Mouse (Mus musculus): Measurements from ENCODE around the gene Unc5a. TPM values are rescaled to one million over a fixed set of nuclear protein-coding genes. Genes with fewer than 3 reads are reported as not detected.
A peak's percentile ranks its signal among the peaks of the same experiment; 100 is the strongest.

Gene Unc5a
- 7.2 and 8.5 TPM in 2 replicates for total RNA-seq (2021)
- long read RNA-seq, experiment 1, transcript Unc5a-202 (15 exons, 3,827 nt), result major isoform, 5 of 16 reads
- long read RNA-seq, experiment 1, partial matches to known transcripts, result 7 of 16 reads
- long read RNA-seq, experiment 1, other reads (novel, unspliced or antisense), result 4 of 16 reads
- long read RNA-seq, experiment 2, partial matches to known transcripts, result 3 of 8 reads
- long read RNA-seq, experiment 2, other reads (novel, unspliced or antisense), result 2 of 8 reads

- peak; percentile 58 for DNase-seq
Measured at GRCm38 (mm10) chr13:54948531-54949493, at the start of gene Unc5a. Unc5a (plus strand) TSS chr13:54949411.

- peak; percentile 13 for DNase-seq
Measured at GRCm38 (mm10) chr13:54912053-54912452, 37.2 kb upstream of the Unc5a start.

- DNase-seq, result no peak
Measured at GRCm38 (mm10) chr13:54912894-54913621, 36.2 kb upstream of the Unc5a start.

GRCm38 (mm10) chr13:54916644-54917043 lies 32.6 kb upstream of the Unc5a start:
- DNase-seq, result no peak

- DNase-seq, result no peak
Measured at GRCm38 (mm10) chr13:54918910-54919309, 30.3 kb upstream of the Unc5a start.

- DNase-seq, result no peak
Measured at GRCm38 (mm10) chr13:54919666-54920065, 29.5 kb upstream of the Unc5a start.

GRCm38 (mm10) chr13:54921700-54922099 lies 27.5 kb upstream of the Unc5a start:
- no peak for DNase-seq

GRCm38 (mm10) chr13:54923705-54924104 lies 25.5 kb upstream of the Unc5a start:
- DNase-seq, result no peak

- DNase-seq, result no peak
Measured at GRCm38 (mm10) chr13:54925466-54925865, 23.7 kb upstream of the Unc5a start.

GRCm38 (mm10) chr13:54926654-54927053 lies 22.6 kb upstream of the Unc5a start:
- DNase-seq, result peak; percentile 33

GRCm38 (mm10) chr13:54930123-54930522 lies 19.1 kb upstream of the Unc5a start:
- no peak for DNase-seq

GRCm38 (mm10) chr13:54934873-54935272 lies 14.3 kb upstream of the Unc5a start:
- no peak for DNase-seq

- DNase-seq, result no peak
Measured at GRCm38 (mm10) chr13:54936173-54936572, 13.0 kb upstream of the Unc5a start.

GRCm38 (mm10) chr13:54937885-54938284 lies 11.3 kb upstream of the Unc5a start:
- no peak for DNase-seq

GRCm38 (mm10) chr13:54938493-54938892 lies 10.7 kb upstream of the Unc5a start:
- DNase-seq, result no peak

- DNase-seq, result peak; percentile 15
Measured at GRCm38 (mm10) chr13:54944411-54945157, 4.6 kb upstream of the Unc5a start.

- DNase-seq, result peak; percentile 72
Measured at GRCm38 (mm10) chr13:54945332-54945731, 3.9 kb upstream of the Unc5a start.

GRCm38 (mm10) chr13:54946406-54946805 lies 2.8 kb upstream of the Unc5a start:
- DNase-seq, result no peak

- peak; percentile 68 for DNase-seq
Measured at GRCm38 (mm10) chr13:54949592-54949991, 381 bp downstream of the Unc5a start.

GRCm38 (mm10) chr13:54950131-54950530 lies 920 bp downstream of the Unc5a start:
- no peak for DNase-seq

GRCm38 (mm10) chr13:54951166-54951565 lies 2.0 kb downstream of the Unc5a start:
- DNase-seq, result no peak

- DNase-seq, result no peak
Measured at GRCm38 (mm10) chr13:54954745-54955144, 5.5 kb downstream of the Unc5a start.

Data from adrenal gland, postnatal 14 days (tissue).